Mouse (Mus musculus) layer of hippocampus, adult 9-10 months (tissue): ENCODE measurements at regions not wholly inside any gene's neighbourhood (a gene's known extent, or its start where the extent isn't known, plus 50 kb on each side); places are given as distances from the start of the nearest gene placed in this dataset.

ENCODE experiments used
- DNase-seq: peaks from one replicate; pipeline ENCODE4 v3.0.0; 2022; ENCODE audit warnings: low spot score

- peak; percentile 5 for DNase-seq
Observed at GRCm38 (mm10) chr2:178542032-178542431, 111.7 kb downstream of the Cdh26 start.

- no peak for DNase-seq
Observed at GRCm38 (mm10) chr2:178544411-178544810, 114.1 kb downstream of the Cdh26 start.

- DNase-seq: no peak
Observed at GRCm38 (mm10) chr2:178545601-178546352, 115.4 kb downstream of the Cdh26 start.

GRCm38 (mm10) chr2:178546353-178546720, 116.0 kb downstream of the Cdh26 start:
- no peak for DNase-seq

DNA sequence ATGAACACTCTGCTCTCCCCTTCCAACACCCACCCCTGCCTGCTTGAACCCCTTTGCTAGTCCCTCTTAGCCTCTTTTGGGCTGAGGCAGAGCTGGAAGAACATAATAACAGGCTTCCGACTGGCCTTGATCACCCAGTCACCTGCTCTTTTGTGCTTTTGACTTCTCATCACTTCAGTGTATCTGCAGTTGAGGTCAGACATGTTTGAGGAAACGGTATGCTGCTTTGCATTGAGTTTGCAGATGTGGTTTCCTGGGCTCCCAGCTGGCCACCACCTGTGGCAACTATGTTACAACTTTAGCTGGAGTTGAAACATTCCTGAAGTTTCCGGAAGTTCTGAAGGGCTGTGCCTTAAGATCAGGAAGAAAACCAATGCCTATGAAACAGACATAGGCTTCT, 116.6 kb downstream of the Cdh26 start:
- no peak for DNase-seq

GRCm38 (mm10) chr2:178548937-178549336, 118.6 kb downstream of the Cdh26 start:
- no peak for DNase-seq

DNA sequence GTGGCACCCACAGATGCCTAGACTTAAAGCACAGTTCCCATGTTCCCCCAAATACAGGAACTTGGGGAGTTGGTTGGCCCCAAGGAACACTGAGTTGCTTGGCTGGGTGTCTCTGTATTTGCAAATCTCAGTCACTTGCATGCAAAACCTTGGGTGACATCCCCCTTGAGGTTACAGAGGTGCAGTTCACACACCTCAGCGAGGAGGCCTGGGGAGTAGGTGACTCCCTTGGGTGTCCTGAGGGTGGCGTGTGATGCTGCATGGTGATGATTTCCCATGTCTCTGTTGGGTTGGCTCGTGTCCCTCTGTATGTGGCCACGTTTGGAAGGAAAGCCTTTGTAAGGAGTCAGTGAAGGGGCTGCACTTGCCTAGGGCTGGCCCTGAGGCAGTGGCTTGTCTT, 123.4 kb downstream of the Cdh26 start:
- DNase-seq: no peak

GRCm38 (mm10) chr2:178555692-178556340, 125.5 kb downstream of the Cdh26 start:
- DNase-seq: no peak

DNA sequence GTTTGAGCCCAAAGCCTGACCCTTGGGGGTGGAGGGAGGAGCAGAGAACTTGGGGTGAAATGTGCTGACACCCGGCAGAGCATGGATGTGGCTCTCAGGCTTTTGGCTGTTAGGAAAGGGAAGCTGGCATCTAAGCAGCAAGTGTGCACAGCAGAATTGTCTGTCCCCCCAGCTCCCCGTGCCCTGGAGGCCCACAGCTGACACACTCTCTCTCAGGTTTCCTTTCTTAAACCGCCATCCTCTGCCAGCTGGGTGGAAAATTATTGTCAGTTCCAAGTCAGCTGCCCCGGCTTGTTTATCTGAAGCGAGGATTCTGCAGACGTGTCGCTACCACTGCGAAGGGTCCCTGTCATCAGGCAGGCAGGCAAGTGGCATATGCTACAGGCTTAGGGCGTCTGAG, 127.6 kb downstream of the Cdh26 start:
- no peak for DNase-seq

DNA sequence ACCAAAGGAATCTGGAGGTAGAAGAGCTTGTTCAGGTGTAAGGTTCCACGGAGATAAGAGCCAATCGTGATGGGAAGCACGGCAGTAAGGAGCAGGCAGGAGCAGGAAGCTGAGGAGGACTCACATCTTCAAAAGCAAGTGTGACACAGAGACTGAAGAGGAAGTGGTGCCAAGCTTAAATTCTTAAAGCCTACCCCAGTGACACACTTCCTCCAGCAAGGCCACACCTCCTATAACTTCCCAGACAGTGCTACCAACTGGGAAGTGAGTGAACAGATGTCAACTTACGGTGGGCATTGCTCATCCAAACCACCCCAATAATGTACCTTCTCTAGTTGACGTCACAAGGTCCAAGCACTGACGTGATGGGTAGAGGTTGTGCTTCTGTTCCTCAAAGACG, 133.0 kb downstream of the Cdh26 start:
- DNase-seq: no peak

DNA sequence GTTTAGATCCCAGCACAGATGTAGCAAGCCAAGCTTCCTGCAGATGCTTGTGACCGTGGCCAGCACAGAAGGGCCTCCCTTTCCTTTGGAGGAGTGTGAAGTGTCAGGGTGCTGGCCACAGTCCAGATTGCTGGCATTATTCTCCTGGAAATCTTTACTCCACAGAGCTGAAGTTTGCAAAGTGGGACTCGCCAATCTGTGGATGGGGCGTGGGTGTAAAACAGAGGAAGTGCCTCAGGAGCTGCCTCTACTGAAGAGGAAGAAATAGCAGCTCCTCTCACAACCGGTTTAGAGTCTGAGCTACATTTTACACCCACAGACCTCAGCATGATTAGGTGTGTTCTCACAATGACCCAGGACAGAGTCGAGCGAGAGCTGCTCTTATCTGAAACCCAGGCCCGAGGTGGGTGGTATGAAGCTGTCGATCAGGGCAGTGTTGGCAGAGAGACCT, 135.1 kb downstream of the Cdh26 start:
- no peak for DNase-seq

DNA sequence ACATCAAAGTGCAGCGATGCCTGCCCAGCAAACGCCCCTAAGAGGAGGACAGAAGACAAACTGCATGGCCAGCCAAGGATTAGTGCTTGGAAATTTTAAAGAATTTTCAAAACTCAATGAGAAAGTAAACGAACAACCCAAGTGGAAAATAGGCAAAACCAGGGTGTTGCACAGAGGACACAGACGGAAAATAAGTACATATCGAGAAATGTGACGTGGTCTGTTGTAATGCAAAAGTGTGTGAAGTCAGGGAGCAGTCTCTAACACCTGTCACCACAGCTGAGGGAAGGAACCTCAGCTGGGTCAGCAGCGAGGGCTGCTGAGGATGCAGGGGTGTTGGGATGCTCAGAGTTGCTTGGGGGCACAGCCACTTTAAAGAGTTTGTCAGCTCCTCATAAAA, 137.2 kb downstream of the Cdh26 start:
- no peak for DNase-seq

DNA sequence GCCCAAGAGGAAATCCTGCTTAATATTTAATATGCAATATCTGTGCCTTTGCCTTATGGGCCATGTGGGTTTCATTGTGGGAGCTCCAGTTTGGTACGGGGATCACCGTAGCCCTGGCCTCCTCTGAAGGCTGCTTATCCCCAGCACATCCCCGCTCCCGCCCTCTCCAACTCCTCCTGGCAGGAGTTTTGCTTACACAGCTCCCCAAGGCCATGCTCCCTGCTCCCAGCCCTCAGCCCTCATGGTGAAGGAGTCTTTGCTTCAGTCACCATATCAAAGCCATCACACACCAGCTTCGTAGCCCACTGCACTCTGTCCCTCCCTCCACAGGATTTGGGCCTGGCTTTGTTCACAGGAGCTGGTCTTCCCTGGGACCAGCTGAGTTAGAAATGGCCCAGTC, 142.0 kb downstream of the Cdh26 start:
- DNase-seq: no peak

DNA sequence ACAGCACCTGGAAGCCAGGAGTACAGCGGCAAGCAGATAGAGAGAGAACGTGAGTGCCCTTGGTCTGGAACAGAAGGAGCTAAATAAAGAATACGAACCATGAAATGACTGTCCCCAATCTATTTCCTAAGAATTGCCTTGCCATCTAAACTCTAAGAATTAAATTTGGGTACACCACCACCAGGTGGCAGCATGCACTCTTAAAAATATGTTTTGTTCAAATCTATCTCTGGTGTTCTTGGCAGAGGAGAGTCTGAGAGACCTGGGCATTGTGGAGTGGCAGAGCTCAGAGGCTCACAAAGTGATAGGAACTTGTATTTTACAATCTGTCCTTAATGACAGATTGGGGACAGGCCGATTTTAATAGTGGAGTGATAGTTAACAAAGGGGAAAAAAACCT, 144.5 kb downstream of the Cdh26 start:
- DNase-seq: peak; percentile 88

DNA sequence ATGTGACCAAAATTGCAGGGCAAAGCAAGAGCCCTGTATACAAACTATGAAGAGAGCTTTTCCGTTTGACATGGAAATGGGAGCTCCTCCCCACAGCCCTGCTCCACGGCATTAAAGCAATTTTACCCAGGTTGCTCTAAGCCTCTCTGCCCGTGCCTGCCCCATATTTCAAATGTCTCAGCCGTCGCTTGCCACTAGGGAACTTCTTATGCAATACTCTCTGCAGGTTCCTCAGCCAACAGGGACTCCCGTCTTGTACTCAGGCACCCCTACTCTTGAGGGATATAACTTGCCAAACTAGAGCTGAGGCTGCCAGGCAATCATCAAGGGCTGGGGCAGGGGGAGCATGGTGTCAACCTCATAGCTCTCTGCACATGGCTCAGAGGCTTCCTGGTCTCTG, 145.1 kb downstream of the Cdh26 start:
- DNase-seq: no peak

DNA sequence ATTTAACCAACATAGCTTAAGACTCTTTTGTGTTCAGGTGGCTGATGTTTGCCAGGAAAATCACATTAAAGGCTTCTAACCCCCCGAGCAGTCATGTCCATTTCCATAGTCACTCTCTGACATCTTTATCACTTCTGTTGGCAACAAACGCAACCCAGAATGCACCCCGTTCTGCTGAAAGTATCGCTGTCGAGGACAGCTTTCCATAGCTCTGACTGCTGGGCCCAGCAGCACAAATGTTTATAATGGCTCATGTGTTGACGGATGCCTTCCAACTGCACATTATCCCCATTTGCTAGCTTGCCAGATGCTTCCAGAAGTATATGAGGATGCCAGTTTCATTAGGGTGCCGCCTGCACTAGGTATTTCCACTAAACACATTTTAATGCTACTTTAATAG, 145.7 kb downstream of the Cdh26 start:
- DNase-seq: no peak

DNA sequence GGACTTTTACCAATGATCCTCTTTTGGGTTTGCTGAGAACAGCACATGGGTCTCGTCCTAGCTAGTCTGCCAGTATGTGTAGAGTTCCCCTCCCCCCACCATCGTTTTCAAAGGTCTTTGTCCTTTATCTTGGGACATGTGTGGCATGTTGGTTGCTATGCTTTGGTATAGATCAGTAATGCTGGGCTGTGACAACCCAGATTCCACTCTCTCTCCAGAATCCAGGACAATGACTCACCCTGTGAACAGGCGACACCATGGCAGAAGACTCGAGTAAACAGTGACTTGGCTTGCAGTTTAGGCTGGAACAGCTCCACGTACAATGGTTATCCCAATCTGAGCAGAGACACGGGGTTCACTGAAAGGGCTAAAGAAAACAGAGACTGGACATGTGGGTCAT, 149.2 kb downstream of the Cdh26 start:
- no peak for DNase-seq

DNA sequence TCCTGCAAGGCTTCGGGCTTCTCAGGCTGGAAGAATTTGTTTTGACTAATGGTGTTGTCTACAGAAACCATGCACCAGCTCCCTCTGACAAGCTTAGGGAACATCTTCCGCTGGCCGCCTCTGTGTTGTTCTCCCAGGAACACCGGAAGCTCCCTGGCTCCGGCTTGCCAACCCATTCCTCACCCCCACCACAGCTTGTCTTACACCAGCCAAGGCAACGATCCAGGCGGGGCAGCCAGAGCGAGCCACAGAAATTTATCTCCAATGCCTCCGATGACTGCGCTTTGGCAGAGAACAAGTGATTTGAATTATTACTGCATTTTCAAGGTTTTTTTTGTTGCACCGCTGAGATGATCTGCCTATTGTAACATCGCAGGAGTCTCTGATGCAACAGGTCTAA, 151.0 kb downstream of the Cdh26 start:
- no peak for DNase-seq

- DNase-seq: no peak
Observed at GRCm38 (mm10) chr2:178584970-178585566, 154.7 kb downstream of the Cdh26 start.

DNA sequence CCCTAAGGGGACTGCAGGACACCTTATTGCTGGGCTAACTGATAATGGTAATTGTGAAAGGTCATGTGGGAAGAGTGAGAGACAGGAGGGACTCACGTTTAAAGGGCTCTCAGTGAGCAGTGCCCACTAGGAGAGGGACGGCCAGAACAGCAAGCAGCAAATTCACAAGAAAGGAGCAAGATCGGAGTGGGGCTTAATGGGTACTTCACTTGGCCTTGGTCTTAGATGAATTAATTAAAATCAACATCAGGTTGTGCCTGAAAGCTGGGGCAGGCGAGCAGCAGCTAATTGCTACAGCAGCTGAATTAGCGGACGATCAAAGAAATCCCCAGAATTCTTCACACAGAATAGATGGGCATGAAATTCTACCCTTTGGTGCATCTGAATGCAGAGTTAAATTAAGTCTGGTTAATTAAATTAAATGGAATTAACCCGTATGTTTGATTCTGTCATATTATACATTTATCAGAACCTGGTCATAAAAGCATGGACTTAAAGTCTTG, 156.9 kb downstream of the Cdh26 start:
- DNase-seq: no peak

- no peak for DNase-seq
Observed at GRCm38 (mm10) chr2:178593743-178594142, 163.4 kb downstream of the Cdh26 start.

DNA sequence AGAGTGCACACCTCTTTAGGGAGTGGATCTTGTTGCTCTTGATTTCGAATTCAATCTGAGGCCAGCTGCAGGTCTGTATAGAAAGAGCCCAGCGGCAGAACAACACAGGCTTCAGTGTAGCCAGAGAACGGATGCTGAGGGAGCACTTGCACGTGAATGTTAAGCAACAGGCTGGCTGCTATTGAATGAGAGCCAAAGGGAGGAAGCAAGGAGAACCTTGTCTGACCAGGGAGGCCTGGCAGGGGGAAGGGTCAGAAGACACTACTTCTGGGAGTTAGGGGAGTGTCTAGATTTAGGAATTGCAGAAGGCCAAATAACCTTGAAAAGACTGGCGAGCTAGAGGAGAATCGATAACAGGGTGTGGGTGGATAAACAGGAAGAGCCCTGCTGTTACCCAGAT, 163.8 kb downstream of the Cdh26 start:
- DNase-seq: no peak
